Mouse (Mus musculus) ES-E14 (cell line): ENCODE data around the gene Pkp1.

ENCODE experiments used
- HCFC1 ChIP-seq: IDR thresholded peaks from 2 replicates; pipeline ENCODE4 v1.6.1; 2012; ENCODE audit warnings: low read length, inconsistent platforms, borderline replicate concordance; ENCODE audit not compliant: insufficient read depth
- MAFK ChIP-seq: IDR thresholded peaks from 2 replicates; pipeline ENCODE4 v1.6.1; 2014; ENCODE audit warnings: mild to moderate bottlenecking, low read depth, low read length, inconsistent platforms; ENCODE audit not compliant: insufficient read depth
- ZC3H11A ChIP-seq: IDR thresholded peaks from 2 replicates; pipeline ENCODE4 v1.6.1; 2012; ENCODE audit warnings: low read depth, mild to moderate bottlenecking, inconsistent platforms, low read length, borderline replicate concordance
- ZNF384 ChIP-seq: IDR thresholded peaks from 2 replicates; pipeline ENCODE4 v1.6.1; 2012; ENCODE audit warnings: low read depth, low read length, inconsistent platforms

GRCm38 (mm10) chr1:135838626-135839025 lies 80.4 kb downstream of the Pkp1 start:
- no peak for TF ChIP-seq ZC3H11A
- no peak for TF ChIP-seq HCFC1
- TF ChIP-seq ZNF384: no peak
- no peak for TF ChIP-seq MAFK
